Mouse (Mus musculus) megakaryocyte, embryonic 14.5 days (primary cell): ENCODE measurements around the gene Gfra1.

Experiments used
- FLI1 ChIP-seq: IDR thresholded peaks from 2 replicates; pipeline ENCODE4 v1.6.1; 2012; ENCODE audit warnings: low read length, inconsistent platforms, mixed read lengths
- GATA1 ChIP-seq: IDR thresholded peaks from 3 replicates; pipeline ENCODE4 v1.6.1; 2012; ENCODE audit warnings: mixed read lengths, low read length, inconsistent platforms, borderline replicate concordance

DNA sequence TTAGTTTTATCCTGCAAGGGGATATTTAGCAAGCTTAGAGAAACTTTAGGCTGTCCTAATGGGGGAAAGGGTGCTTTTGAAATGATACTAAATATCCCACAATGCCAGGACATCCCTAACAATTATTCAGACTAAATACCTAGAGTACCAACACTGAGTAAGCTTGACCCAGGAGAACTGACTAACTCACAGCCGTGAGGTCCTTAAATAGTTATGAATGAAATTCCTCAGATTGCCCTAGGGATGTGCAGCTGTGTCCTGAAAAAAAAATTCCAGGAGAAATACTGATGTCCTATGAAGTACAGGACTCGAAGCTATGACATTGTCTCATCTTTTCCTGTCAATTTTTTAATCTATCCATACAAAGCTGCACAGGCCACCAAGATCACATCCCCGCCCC, 201.5 kb downstream of the Gfra1 start:
- TF ChIP-seq GATA1 (no peak), FLI1 (no peak)
